Mouse (Mus musculus) heart, embryonic 13.5 days (tissue): ENCODE results near the gene Slc15a2. TPM values are rescaled to one million over a fixed set of nuclear protein-coding genes. Genes with fewer than 3 reads are reported as not detected.
A peak's percentile ranks its signal among the peaks of the same experiment; 100 is the strongest.

ENCODE experiments used
- ATAC-seq: fragments of 200-750 bp; cut with Nextera tagmentation; 2 replicates; pipeline ENCODE4 v1.8.0; 2017; ENCODE audit warnings: moderate TSS enrichment; ENCODE audit not compliant: insufficient number of reproducible peaks, low FRiP score, low TSS enrichment; ENCODE audit errors: extremely low read depth
- H3K27ac ChIP-seq: fragments of 300-500 bp; sonication (generic); replicated peaks from 2 replicates; pipeline ENCODE4 v1.5.1; 2015; ENCODE audit warnings: moderate library complexity, mild to moderate bottlenecking, inconsistent platforms
- H3K27me3 ChIP-seq: fragments of 300-500 bp; sonication (generic); replicated peaks from 2 replicates; pipeline ENCODE4 v1.6.1; 2015; ENCODE audit warnings: mild to moderate bottlenecking, inconsistent platforms
- H3K36me3 ChIP-seq: fragments of 300-500 bp; sonication (generic); 2 replicates; pipeline ENCODE4 v1.6.1; 2015; ENCODE audit warnings: mild to moderate bottlenecking, inconsistent platforms
- H3K4me1 ChIP-seq: fragments of 300-500 bp; sonication (generic); 2 replicates; pipeline ENCODE4 v1.6.1; 2015; ENCODE audit warnings: inconsistent platforms
- H3K4me2 ChIP-seq: fragments of 300-500 bp; sonication (generic); 2 replicates; pipeline ENCODE4 v1.6.1; 2015; ENCODE audit warnings: inconsistent platforms, mild to moderate bottlenecking, moderate library complexity
- H3K4me3 ChIP-seq: fragments of 300-500 bp; sonication (generic); 2 replicates; pipeline ENCODE4 v1.5.1; 2015; ENCODE audit warnings: moderate library complexity, mild to moderate bottlenecking, inconsistent platforms
- H3K9ac ChIP-seq: fragments of 300-500 bp; sonication (generic); 2 replicates; pipeline ENCODE4 v1.6.1; 2015; ENCODE audit warnings: inconsistent platforms, mild to moderate bottlenecking, moderate library complexity
- H3K9me3 ChIP-seq: fragments of 300-500 bp; sonication (generic); 2 replicates; pipeline ENCODE4 v1.6.1; 2016; ENCODE audit warnings: inconsistent platforms
- WGBS: fragments of 180-500 bp; shearing (Covaris S2); methylation state at CpG from one replicate; pipeline ENCODE4 v1.1.7; 2015; ENCODE audit warnings: mixed read lengths; 5-methylcytosine and 5-hydroxymethylcytosine counted together
- polyA plus RNA-seq: library from polyadenylated mRNA; unstranded; fragments of >200 nt; fragmentation: Nextera tagmentation; extraction: Ambion mirVana; gene quantifications from 2 replicates; pipeline ENCODE4 v1.2.1, GENCODE M21; 2015

Slc15a2 gene
- polyA plus RNA-seq, result 1.4 and 2.0 TPM in 2 replicates

GRCm38 (mm10) chr16:36784594-36785313 is at the start of gene Slc15a2:
TSS of gene Slc15a2 (minus strand) at chr16:36784962.
- Histone ChIP-seq H3K36me3 (no peaks in the 10 kb centered on the region), H3K4me3 (peak within 1 kb of the TSS; percentile 1; the same call in 1 of the 2 replicates), H3K9ac (no peak within 1 kb of the TSS), H3K9me3 (no peaks in the 10 kb centered on the region), H3K4me2 (peak within 1 kb of the TSS; percentile 25), H3K4me1 (0 out of 2 replicates have a peak, but pooled peaks cover 3% of the 10 kb centered on the region), H3K27me3 (no peaks in the 10 kb centered on the region), H3K27ac (no peak within 1 kb of the TSS)
- 55% methylated on average over 10 of the region's 10 CpGs for WGBS
- ATAC-seq, result no peak

GRCm38 (mm10) chr16:36828820-36829219 is 44.1 kb upstream of the Slc15a2 start:
- Histone ChIP-seq H3K27ac (no peak overlapping the region), H3K4me1 (peaks cover 9% of the 10 kb centered on the region; the same call in 1 of the 2 replicates), H3K9me3 (no peaks in the 10 kb centered on the region), H3K36me3 (no peaks in the 10 kb centered on the region), H3K4me2 (peak overlapping the region; percentile 81), H3K9ac (peak overlapping the region; percentile 93), H3K27me3 (no peaks in the 10 kb centered on the region; the same call in 1 of the 2 replicates), H3K4me3 (peak overlapping the region; percentile 83)
- 8% methylated on average over 11 of the region's 11 CpGs for WGBS
- ATAC-seq, result no peak

- Histone ChIP-seq H3K9me3 (no peaks in the 10 kb centered on the region), H3K4me1 (peaks cover 9% of the 10 kb centered on the region; the same call in 1 of the 2 replicates), H3K27me3 (no peaks in the 10 kb centered on the region; the same call in 1 of the 2 replicates), H3K27ac (peak within 1 kb of the TSS; percentile 44; the same call in 1 of the 2 replicates), H3K9ac (peak within 1 kb of the TSS; percentile 93), H3K4me3 (peak within 1 kb of the TSS; percentile 83), H3K4me2 (peak within 1 kb of the TSS; percentile 81), H3K36me3 (no peaks in the 10 kb centered on the region)
- ATAC-seq, result peak; percentile 98
- WGBS, result under 1% methylated on average over 64 of the region's 64 CpGs
These were observed 43.5 kb upstream of the Slc15a2 start, which contains the start of gene Iqcb1 for GRCm38 (mm10) chr16:36828054-36828786. TSS of gene Iqcb1 (plus strand) at chr16:36828385.

- Histone ChIP-seq H3K9ac (peak overlapping the region; percentile 93), H3K27ac (no peak overlapping the region), H3K36me3 (no peaks in the 10 kb centered on the region), H3K4me2 (peak overlapping the region; percentile 81), H3K4me3 (peak overlapping the region; percentile 83), H3K9me3 (no peaks in the 10 kb centered on the region), H3K4me1 (peaks cover 9% of the 10 kb centered on the region; the same call in 1 of the 2 replicates), H3K27me3 (no peaks in the 10 kb centered on the region; the same call in 1 of the 2 replicates)
- ATAC-seq, result 0 out of 2 replicates have a peak, but pooled peaks have one; percentile 24
- 3% methylated on average over 11 of the region's 11 CpGs for WGBS
These were observed 42.9 kb upstream of the Slc15a2 start for GRCm38 (mm10) chr16:36827611-36828053.

GRCm38 (mm10) chr16:36821474-36821873 is 36.7 kb upstream of the Slc15a2 start:
- no peaks in the 10 kb centered on the region for H3K36me3 ChIP-seq
- no peak overlapping the region for H3K27ac ChIP-seq
- no peak overlapping the region for H3K4me2 ChIP-seq
- no peaks in the 10 kb centered on the region for H3K9me3 ChIP-seq
- H3K9ac ChIP-seq, result no peak overlapping the region
- H3K4me1 ChIP-seq, result peaks cover 6% of the 10 kb centered on the region; the same call in 1 of the 2 replicates
- no peak overlapping the region for H3K4me3 ChIP-seq
- 7% methylated on average over 3 of the region's 3 CpGs for WGBS
- ATAC-seq, result no peak
- H3K27me3 ChIP-seq, result no peaks in the 10 kb centered on the region

- no peak for ATAC-seq
- H3K9ac ChIP-seq, result no peak overlapping the region
- 60% methylated on average over 3 of the region's 3 CpGs for WGBS
- H3K4me2 ChIP-seq, result no peak overlapping the region
- H3K27me3 ChIP-seq, result no peaks in the 10 kb centered on the region
- H3K4me3 ChIP-seq, result no peak overlapping the region
- no peak overlapping the region for H3K27ac ChIP-seq
- no peaks in the 10 kb centered on the region for H3K36me3 ChIP-seq
- peaks cover 6% of the 10 kb centered on the region; the same call in 1 of the 2 replicates for H3K4me1 ChIP-seq
- H3K9me3 ChIP-seq, result no peaks in the 10 kb centered on the region
These were observed 36.0 kb upstream of the Slc15a2 start for GRCm38 (mm10) chr16:36820747-36821146.

GRCm38 (mm10) chr16:36820016-36820415 is 35.3 kb upstream of the Slc15a2 start:
- WGBS, result 59% methylated on average over 6 of the region's 6 CpGs

GRCm38 (mm10) chr16:36817321-36817926 is 32.7 kb upstream of the Slc15a2 start:
- no peak overlapping the region for H3K27ac ChIP-seq
- no peak for ATAC-seq

More at GRCm38 (mm10) chr16:36820016-36820415, 35.3 kb upstream of the Slc15a2 start:
- Histone ChIP-seq H3K4me2 (no peak overlapping the region), H3K9me3 (no peaks in the 10 kb centered on the region), H3K9ac (no peak overlapping the region), H3K4me3 (no peak overlapping the region), H3K27ac (no peak overlapping the region), H3K27me3 (no peaks in the 10 kb centered on the region), H3K36me3 (no peaks in the 10 kb centered on the region), H3K4me1 (peaks cover 6% of the 10 kb centered on the region; the same call in 1 of the 2 replicates)
- ATAC-seq, result no peak

GRCm38 (mm10) chr16:36816916-36817315 is 32.2 kb upstream of the Slc15a2 start:
- Histone ChIP-seq H3K4me2 (no peak overlapping the region), H3K27ac (no peak overlapping the region), H3K9ac (no peak overlapping the region), H3K4me3 (no peak overlapping the region), H3K4me1 (peaks cover 5% of the 10 kb centered on the region; the same call in 1 of the 2 replicates), H3K9me3 (no peaks in the 10 kb centered on the region), H3K36me3 (no peaks in the 10 kb centered on the region), H3K27me3 (no peaks in the 10 kb centered on the region)
- ATAC-seq, result no peak

More at GRCm38 (mm10) chr16:36817321-36817926, 32.7 kb upstream of the Slc15a2 start:
- H3K9me3 ChIP-seq, result no peaks in the 10 kb centered on the region
- H3K27me3 ChIP-seq, result no peaks in the 10 kb centered on the region
- no peaks in the 10 kb centered on the region for H3K36me3 ChIP-seq
- no peak overlapping the region for H3K4me2 ChIP-seq
- no peak overlapping the region for H3K9ac ChIP-seq
- H3K4me3 ChIP-seq, result no peak overlapping the region
- H3K4me1 ChIP-seq, result peaks cover 6% of the 10 kb centered on the region; the same call in 1 of the 2 replicates
- 19% methylated on average over 7 of the region's 7 CpGs for WGBS

- Histone ChIP-seq H3K36me3 (no peaks in the 10 kb centered on the region), H3K27me3 (no peaks in the 10 kb centered on the region), H3K4me1 (no peaks in the 10 kb centered on the region), H3K27ac (no peak overlapping the region), H3K9me3 (no peaks in the 10 kb centered on the region), H3K4me3 (no peak overlapping the region), H3K9ac (no peak overlapping the region), H3K4me2 (no peak overlapping the region)
- 44% methylated on average over 3 of the region's 3 CpGs for WGBS
- no peak for ATAC-seq
These were observed 28.9 kb upstream of the Slc15a2 start for GRCm38 (mm10) chr16:36813680-36814079.

- Histone ChIP-seq H3K27me3 (no peaks in the 10 kb centered on the region), H3K36me3 (no peaks in the 10 kb centered on the region), H3K4me2 (no peak overlapping the region), H3K9me3 (no peaks in the 10 kb centered on the region), H3K27ac (no peak overlapping the region), H3K9ac (no peak overlapping the region), H3K4me1 (no peaks in the 10 kb centered on the region), H3K4me3 (no peak overlapping the region)
- ATAC-seq, result no peak
- WGBS, result 72% methylated on average over 3 of the region's 3 CpGs
These were observed 23.9 kb upstream of the Slc15a2 start for GRCm38 (mm10) chr16:36808616-36809015.
